Mouse (Mus musculus): ENCODE results near the gene Abca7.
"Not testable (repeated sequence)": the region's sequence is repeated elsewhere in the genome, so short reads cannot be mapped to it uniquely, and the experiment has no call there.

Gene Abca7

DNA sequence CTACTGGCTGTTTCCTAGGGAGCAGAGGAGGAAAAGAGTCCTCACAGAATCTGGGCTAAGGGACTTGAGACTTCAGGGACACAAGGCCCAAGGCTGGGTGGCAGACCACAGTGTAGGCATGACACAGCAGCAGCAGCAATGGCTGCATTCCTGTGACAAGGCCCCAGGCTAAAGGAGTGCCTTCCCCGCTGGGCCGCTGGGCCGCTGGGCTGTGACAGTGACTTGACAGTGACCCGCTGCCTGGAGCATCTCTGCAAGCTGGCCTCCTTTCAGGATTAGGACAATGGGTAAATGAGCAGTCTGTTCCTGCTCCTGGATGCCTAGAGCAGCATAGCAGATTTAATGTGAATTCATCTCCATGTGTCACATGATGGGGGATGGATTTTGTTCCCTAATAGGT is 47.8 kb downstream of the Abca7 start:
- DNase-seq (ENCODE audit: low spot score in 2 of 2), result no peak

DNA sequence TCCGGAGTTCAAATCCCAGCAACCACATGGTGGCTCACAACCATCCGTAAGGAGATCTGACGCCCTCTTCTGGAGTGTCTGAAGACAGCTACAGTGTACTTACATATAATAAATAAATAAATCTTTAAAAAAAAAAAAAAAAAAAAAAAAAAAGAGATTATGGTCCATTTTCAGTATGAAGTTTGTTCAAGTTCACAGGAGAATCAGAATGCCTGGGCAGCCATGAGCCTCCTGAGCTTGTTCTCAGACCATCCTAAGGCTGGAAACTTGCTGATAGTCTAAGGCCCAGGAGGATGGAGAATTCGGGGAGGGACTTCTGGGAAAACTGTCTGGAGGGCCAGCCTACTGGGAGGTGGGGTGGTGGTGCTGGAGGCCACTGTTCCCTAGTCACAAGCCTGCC is 49.1 kb downstream of the Abca7 start:
- not testable (repeated sequence) for DNase-seq (ENCODE audit: low spot score in 2 of 2)

DNA sequence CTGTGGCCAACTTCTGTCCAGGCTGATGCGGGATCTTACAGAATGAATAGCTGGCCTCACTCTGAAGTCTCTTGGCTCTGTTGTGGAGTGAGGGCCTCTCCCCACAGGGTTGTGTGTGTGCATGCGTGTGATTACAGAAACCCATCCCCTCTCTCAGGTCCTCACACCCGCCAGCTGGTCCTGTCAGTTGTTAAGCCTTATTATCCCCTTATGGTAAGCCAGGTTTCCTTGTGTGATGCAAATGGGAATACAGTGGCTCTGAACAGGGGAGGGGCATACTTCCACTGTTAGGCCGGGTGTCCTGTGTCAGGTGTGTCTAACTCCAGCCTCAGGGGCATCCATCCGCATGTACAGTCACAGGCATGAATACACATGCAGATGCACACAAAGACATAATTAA is 49.5 kb downstream of the Abca7 start:
- no peak for DNase-seq (ENCODE audit: low spot score in 2 of 2)

DNA sequence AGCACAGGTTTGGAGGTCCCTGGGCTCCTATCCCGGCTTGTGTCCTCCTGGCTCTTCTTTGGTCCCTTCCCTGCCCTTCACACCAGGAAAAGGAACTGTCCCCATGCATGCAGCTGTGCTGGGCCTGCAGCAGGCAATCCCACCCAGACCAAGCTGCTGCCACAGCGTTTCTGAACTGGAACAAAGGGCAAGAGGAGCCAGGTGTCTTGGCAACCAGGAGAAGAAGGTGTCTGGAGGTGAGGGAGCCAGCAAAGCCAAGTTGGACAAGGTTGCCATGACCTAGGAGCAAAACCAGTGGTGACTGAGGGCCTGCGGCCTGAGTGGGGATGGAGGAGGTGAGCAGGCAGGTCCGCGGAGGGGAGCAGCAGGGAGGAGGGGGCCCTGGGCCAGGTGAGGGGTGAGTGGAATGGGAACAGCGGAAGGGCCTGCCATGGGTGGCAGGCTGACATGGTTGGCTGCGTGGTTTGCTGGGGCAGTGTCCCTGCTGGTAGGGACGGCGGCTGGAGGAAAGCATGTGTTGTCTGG is 50.8 kb downstream of the Abca7 start, which contains the start of gene Gpx4:
TSS of gene Gpx4 (plus strand) at position 126 of the 525 bp plus-strand sequence.
- no peak for DNase-seq (ENCODE audit: low spot score in 2 of 2)

DNA sequence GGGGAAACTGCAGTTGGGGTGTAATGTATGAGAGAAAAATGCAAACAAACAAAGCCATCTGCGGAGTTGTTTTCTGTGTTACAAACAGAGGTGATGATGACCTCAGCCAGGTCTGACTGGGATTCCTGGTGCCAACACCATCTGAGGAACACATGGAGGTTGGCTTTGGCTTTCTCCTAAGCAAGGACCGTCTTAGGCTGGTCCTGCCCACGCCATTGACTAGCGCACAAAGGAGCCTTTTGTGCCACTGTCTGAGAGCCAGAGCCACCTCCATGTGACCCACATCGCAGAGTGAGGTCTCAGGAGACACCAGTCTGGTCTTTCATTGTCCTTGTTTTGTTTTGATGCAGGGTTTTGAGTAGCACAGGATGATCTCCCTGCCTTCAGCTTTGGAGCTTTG is 52.1 kb downstream of the Abca7 start:
- DNase-seq (ENCODE audit: low spot score in 2 of 2), result no peak

DNA sequence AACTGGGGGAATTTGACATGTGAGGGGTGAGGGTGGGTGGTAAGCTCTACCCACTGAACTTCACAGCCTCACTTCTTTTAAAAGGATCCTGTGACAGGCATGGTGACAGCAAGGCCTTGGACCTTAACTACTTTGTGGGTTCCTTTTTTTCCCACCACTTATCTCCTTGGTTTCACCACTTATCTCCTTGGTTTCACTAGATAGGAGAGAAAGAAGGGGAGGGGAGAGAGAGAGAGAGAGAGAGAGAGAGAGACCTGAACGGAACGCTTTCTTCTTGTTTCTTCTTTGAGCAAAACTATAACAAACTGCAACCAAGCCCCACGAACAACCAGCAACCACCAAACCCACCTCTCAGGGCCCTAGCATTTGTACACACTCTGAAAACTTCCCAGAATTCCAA is 52.5 kb downstream of the Abca7 start:
- DNase-seq (ENCODE audit: low spot score in 2 of 2), result no peak

DNA sequence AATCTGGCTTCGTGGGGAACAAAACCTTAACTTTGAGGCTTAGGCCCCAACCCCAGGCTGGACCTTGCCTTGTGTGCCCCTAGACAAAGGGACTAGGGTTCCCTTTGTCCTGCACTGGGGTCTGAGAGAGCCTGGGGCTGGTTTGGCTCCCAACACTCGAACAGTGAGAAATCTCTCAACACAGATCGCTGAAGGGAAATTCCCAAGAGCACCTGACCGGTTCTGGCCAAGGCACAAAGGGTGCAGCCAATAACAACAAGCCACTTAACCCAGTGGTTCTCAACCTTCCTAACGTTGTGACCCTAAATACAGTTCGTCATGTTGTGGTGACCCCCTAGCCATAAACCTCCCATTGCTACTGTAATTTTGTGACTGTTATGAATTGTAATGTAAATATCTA is 54.0 kb downstream of the Abca7 start:
- no peak for DNase-seq (ENCODE audit: low spot score in 2 of 2)

DNA sequence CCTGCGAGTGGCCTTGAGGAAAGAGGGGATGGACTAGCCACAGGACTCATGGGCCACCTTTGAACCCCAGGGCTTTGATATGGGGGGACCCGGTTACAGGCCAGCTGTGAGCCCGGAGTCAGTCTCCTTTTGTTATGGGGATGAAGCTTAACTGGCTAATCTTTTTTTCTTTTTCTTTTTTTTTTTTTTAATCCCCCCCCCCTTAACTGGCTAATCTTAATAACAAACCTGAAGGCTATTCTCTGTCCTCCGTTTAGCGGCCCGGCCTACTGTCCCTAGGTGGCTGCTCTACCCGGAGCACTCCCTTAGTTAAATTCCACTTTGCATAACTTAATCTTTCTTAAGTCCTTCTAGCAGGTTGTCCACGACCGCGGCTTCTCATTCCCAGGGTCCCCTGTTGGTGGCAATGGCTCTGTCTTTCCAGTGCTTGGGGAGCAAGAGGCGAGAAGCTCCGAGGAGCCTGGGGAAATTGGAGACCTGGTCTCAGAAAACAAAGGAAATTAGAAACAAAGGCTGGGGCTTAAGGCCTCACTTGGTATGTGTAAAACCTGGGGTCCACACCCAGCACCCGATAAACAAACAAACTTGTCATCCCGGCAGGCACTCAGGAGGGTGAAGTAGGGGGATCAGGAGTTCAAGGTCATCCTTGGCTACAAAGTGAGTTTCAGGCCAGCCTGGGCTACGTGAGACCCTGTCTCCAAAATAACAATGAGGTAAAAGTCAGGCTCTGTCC is 54.8 kb downstream of the Abca7 start:
- no peak for DNase-seq (ENCODE audit: low spot score in 2 of 2)

DNA sequence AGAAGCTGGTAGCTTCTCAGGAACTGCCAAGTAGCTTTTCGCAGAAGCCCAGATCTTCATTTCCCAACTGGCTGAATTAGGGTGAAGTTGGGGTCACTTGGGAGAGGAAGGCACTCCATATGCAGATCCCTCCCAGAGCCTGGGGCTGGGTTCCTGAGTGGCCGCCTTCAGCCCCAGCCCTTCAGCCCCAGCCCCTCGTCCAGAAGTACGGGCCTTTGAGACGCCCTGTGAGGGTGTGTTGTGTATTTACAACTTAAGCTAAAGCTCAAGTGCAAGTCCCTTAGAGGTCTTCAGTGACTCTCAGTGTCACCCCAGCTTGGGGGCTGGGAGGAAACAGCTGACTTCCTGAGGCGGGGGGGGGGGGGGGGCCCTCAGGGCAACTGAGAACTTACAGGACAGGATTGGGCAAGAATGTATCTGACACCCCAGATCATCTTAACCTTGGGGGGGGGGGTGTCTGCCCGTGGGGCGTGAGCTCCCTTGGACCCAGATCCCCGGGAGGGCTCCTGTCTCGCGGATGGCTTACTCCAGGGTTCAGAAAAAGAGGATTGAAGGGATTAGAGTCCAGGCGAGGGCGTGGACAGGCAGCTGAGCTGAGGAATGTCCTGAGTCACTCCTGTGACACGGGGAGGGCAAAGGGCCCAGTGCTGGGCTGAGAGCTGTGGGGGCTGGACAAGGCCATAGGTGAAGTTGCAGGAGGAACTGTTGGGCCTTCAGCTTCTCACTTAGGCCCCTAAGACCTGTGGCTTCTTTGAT is 55.5 kb downstream of the Abca7 start:
- DNase-seq (ENCODE audit: low spot score in 2 of 2), result peak; percentile 48 to 70

DNA sequence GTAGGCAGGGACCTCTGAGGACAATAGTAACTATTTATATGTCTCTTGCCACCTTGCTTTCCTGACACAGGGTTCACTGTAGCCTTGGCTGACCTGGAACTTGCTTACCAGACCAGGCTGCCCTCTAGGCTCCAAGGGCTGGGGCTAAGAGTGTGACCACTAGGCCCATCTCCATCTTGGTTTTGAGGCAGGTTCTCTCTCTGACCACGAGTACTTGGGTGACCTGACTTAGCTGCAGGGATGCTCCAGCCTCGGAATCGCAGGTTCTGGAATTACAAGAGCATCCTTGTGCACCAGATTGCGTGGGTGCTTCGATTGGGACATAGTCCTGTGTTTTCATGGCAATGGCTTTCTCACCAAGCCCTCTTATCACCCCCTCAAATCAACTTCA is 56.1 kb downstream of the Abca7 start:
- no peak for DNase-seq (ENCODE audit: low spot score in 2 of 2)

DNA sequence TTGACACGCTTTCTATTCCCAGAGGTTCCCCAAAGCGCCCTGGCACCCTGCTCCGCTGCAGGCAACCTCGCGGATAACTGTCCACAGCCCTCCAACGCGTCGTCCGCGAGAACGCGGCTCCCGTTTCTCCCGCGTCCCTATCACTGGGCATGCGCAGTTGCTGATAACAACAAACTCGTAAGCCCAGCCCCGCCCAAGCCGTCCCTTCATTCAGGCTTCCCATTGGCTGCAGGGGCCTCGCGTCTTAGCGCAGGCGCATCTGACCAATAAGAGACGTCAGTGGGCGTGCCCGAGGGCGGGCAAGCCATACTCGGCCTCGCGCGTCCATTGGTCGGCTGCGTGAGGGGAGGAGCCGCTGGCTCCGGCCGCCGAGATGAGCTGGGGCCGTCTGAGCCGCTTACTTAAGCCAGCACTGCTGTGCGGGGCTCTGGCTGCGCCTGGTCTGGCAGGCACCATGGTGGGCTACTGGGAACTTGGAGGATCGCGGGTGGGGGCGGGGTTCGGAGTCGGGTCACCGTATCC is 57.0 kb downstream of the Abca7 start:
- DNase-seq (ENCODE audit: low spot score in 2 of 2), result peak; percentile 99 to 100

DNA sequence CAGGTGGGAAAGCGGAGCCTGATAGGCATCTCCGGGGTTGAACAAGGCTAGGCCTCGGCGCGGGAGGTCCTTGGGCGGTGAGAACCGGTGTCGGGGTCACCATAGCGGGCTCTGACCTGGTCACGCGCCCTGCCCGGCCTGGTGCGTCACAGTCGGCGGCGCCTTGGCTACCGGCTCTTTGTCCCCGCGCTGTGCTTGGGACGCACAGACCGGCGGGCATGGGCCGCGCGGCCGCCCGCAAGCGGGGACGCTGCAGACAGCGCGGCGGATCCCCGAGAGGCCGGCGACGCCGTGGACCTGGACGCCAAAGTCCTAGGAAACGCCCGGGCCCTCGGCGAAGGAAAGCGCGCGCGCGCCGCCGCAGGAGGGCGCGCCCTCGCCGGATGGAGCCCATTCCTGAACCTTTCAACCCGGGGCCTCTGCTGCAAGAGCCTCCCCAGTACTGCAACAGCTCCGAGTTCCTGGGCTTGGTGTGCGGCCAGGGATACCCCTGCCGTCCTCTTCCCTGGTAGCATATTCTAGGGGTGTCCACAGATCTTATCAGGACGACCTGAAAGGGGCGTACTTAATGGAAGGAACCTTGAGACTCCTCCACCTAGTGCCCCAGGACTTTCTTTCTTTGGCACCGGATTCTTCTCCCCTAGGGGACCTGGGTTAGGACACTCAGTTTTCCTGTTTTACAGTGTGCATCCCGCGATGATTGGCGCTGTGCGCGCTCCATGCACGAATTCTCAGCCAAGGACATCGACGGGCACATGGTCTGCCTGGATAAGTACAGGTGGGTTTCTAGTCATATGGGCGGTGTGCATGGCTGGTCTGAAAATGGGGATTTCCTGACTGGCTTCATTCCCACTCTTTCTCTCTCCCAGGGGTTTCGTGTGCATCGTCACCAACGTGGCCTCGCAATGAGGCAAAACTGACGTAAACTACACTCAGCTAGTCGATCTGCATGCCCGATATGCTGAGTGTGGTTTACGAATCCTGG is 57.8 kb downstream of the Abca7 start:
- DNase-seq (ENCODE audit: low spot score in 2 of 2), result peak; percentile 48 to 68

DNA sequence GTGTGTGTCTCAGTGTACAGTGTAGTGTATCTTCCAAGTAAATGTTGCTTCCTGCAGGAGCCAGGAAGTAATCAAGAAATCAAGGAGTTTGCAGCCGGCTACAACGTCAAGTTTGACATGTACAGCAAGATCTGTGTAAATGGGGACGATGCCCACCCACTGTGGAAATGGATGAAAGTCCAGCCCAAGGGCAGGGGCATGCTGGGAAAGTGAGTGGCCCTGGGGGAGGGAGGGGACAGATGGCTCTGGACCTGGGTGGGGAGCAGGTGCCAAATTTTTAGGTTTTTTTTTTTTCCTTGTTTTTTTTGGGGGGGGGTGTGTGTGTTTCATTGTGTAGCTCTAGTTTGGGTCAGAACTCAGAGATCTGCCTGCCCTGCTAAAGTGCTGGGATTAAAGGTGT is 58.6 kb downstream of the Abca7 start:
- DNase-seq (ENCODE audit: low spot score in 2 of 2), result not testable (repeated sequence)

DNA sequence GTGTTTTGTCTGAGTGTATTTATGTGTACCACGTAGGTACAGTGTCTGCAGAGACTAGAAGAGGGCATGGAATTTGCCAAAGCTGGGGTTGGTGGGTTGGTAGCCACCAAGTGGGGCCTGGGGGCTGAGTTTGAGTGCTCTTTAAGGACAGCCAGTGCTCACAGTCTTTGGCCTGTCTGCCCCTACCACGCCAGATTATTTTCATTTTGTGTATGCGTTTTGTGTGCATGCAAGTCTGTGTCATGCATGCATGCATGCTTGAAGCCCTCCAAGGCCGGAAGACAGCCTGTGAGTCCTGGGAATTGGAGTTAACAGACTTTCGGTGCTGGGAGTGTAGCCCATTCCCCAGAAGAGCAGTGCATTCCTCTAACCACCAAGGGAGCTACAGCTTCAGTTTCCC is 59.1 kb downstream of the Abca7 start:
- no peak for DNase-seq (ENCODE audit: low spot score in 2 of 2)

DNA sequence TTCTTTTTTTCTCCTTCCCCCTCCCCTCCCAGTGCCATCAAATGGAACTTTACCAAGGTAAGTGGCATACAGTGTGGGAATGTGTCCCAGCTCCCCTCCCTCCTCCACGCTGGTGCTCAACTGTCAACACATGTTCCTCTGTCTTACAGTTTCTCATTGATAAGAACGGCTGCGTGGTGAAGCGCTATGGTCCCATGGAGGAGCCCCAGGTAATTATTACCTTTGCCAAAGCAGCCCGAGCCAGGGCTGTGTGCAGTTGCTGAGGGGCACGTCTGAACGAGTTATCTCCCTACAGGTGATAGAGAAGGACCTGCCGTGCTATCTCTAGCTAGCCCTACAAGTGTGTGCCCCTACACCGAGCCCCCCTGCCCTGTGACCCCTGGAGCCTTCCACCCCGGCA is 59.6 kb downstream of the Abca7 start:
- no peak for DNase-seq (ENCODE audit: low spot score in 2 of 2)

DNA sequence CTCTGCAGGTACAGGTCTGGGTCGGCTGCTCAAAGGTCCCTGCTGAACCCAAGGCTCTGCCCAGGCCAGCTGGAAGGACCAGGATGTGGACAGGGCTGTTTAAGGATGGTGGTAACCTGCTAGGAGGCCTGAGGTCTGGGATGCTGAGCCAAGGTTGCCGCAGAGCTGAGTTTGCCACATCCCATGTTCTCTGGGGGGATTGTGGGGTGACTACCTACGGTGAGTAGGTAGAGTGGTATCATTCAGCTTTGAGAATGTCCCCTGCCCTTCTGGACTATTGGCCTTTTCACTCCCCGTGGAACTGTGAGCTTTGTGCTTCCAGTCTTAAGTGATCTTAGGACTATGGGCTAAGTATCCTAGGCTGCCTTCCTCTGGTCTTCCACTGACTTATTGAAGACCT is 60.2 kb downstream of the Abca7 start:
- DNase-seq (ENCODE audit: low spot score in 2 of 2), result no peak

DNA sequence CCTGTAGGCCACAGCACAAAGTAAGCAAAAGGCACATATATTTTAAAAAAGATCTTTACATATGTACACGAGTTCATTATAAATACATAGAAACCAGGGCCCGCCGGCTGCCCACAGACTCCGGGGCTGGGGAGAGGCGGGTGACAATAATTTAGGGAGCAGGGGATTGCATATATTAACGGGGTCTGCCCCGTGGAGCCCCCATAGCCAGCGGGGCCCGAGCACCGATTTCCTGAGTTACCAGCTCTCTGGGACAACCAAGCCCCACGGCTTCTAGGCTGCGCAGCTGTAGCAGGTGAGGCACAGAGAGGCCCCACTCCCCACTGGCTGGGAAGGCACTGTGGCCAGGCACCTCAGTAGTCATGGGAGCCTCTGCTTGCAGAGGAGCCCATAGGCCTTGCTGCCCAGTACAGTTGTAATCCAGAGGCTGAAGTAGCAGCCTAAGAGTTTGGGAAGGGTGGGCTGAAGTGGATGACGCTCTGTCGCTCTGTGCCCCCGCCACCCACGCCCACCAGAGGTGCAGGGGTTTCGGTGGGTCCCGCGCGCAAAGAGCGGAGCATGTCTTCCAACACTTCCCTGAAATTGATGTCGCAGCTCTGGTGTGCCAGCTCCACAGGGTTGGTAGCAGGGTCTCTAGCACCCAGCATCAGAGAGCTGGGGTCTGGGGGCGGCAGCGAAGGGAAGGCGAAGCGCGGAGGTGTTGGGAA is 60.8 kb downstream of the Abca7 start:
- DNase-seq (ENCODE audit: low spot score in 2 of 2), result no peak

DNA sequence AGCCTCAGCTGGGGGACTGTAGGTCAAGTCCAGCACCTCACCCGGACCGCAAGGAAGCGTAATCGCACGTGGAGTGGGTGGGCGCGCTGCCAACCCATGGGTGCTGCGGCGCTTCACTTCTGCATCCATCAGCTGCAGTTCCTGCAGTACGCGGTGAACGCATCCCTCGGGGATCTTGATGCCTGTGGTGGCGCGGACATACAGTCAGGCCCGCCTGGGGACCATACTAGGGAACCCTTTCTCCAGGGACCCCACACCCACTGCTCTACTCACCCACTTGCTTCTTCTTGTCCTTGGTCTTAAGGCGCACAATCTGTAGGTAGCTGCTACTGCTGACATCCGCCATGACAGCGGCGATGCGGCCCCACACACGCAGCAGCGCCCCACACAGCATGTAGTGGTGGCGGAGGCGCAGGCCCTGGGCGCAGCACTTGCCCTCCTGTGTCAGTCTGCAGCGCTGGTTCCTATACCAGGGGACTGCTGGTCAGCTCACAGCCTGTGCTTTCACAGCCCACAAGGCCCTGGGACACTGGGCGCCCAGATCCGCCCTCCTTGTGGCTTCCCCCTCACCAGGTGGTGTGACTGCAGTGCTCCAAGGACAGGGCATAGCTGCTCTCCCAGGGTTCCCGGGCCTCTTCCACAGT is 61.5 kb downstream of the Abca7 start:
- DNase-seq (ENCODE audit: low spot score in 2 of 2), result no peak

DNA sequence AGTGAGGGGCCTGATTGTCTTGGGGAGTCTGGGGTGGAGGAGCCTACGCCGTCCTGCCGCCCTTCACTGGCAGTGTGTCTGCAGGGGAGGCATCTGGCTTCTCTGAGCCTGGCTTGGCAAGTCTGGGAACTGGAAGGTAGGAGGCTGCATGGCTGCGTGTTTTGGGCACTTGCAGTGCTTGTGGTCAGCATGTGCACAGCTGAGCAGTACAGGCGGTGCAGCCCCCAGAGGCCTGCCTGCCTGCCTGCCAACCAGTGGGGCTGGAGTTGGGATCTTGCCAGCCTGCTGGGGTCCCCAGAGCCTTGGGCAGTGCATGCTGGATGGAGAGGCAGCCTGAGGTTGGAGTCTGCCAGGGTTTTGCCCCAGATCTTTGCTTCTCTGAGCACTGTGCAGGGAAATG is 66.8 kb downstream of the Abca7 start:
- DNase-seq (ENCODE audit: low spot score in 2 of 2), result no peak

DNA sequence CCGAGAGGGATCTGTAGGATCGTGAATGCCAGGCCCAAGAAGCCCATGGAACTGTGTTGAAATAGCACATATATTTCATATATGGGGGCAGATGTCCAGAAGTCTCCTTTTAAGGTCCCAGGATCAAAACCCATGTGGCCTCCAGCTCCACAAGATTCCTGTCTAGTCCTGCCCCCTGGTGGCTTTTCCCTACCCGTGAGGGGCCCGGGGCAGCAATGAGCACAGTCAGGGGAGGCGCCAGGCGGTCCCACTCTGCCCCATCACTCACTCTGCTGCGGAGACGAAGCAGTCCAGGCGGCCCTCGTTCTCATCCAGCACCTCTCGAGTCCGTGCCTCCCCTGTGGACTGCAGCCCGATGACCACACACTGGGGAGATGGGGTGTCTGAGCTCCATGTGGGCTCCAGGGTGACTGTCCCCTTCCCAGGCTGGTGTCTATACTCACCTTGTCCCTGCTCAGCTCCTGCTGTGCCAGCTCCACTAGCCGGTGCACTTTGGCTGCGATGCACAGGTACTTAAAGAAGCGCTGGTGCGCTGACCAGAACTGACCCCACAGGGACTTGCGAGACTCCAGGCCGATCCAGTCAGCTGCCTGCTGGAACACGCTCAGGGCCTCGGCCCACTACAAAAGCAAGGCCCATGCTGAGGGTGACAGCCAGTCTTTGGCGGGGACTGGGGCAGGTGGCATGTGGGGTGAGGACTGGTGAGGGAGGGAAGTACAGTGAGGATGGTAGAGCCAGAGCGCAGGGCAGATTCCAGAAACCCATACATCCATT is 67.8 kb downstream of the Abca7 start:
- DNase-seq (ENCODE audit: low spot score in 2 of 2), result no peak
